Mouse (Mus musculus) frontal cortex, adult (tissue): Measurements from ENCODE around the gene Hoxc12.

Experiments used
- ATAC-seq: cut with Nextera tagmentation; 2 replicates; pipeline ENCODE4 v1.9.2; 2017; ENCODE audit warnings: mild to moderate bottlenecking, moderate library complexity, mixed read lengths; ENCODE audit not compliant: low TSS enrichment

Gene Hoxc12

GRCm38 (mm10) chr15:102937036-102937666 lies 594 bp downstream of the Hoxc12 start:
- no peak for ATAC-seq

- no peak for ATAC-seq
Measured at GRCm38 (mm10) chr15:102939256-102940155, 2.9 kb downstream of the Hoxc12 start.

- ATAC-seq: no peak
Measured at GRCm38 (mm10) chr15:102942739-102943467, 6.3 kb downstream of the Hoxc12 start.

DNA sequence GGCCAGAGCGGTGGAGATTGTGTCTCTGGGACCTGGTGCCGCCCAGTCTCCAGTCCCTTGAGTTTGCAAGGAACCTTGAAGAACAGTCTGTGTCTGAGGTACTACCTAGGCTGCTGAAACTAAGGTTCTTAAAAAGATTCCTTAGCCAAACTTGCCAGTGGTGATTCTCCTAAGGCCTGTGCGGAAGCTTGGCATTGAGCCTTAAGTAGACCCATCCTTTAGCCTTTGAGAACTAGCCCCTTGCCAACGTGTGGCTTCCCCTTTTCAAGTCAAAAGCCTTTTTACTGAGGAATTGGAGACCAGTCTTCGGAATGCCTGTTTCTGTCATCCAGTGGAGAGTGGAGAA lies 6.9 kb downstream of the Hoxc12 start:
- no peak for ATAC-seq

- no peak for ATAC-seq
Measured at GRCm38 (mm10) chr15:102945185-102946077, 8.9 kb downstream of the Hoxc12 start.

DNA sequence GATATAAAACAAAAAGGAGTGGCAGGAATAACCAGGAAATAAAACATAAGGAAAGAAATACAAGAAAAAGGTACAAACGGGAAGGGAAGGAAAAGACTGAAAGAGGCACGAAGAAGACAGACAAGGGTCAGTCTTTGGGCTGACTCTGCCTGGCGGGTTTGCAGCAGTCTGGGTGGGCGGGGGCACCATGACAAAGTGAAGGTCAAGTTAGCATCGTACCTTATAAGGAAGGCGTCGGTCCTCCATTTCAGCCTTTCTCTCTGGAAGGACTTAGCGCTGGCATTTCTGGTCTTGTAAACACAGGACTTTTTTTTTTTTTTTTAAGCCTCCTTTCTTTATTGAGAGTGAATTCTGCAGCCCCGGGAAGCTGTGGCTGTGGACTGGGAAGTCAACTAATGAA lies 10.7 kb downstream of the Hoxc12 start:
- ATAC-seq: no peak

DNA sequence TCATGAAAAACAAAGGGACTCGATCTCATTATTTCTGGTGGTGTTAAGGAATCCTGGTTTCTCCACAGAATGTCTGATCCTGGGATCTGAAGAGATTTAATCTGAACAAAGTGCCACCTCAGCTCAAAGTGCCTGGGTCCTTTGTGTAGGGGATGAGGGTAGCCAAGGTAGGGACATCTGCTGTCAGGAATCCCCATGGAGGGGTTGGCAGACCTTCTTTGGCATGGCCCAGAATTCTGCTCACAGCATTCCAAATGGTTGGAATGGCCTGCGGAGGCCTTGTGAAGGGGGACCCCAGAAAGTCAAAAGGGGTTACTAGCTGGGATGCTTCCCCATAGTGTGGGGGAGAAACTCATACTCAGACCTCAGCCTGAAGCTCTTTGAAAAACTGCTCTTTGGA lies 12.3 kb downstream of the Hoxc12 start:
- ATAC-seq: no peak

- ATAC-seq: no peak
Measured at GRCm38 (mm10) chr15:102949696-102950095, 13.1 kb downstream of the Hoxc12 start.

- no peak for ATAC-seq
Measured at GRCm38 (mm10) chr15:102950877-102951276, 14.3 kb downstream of the Hoxc12 start.

- ATAC-seq: no peak
Measured at GRCm38 (mm10) chr15:102953561-102953960, 17.0 kb downstream of the Hoxc12 start.

DNA sequence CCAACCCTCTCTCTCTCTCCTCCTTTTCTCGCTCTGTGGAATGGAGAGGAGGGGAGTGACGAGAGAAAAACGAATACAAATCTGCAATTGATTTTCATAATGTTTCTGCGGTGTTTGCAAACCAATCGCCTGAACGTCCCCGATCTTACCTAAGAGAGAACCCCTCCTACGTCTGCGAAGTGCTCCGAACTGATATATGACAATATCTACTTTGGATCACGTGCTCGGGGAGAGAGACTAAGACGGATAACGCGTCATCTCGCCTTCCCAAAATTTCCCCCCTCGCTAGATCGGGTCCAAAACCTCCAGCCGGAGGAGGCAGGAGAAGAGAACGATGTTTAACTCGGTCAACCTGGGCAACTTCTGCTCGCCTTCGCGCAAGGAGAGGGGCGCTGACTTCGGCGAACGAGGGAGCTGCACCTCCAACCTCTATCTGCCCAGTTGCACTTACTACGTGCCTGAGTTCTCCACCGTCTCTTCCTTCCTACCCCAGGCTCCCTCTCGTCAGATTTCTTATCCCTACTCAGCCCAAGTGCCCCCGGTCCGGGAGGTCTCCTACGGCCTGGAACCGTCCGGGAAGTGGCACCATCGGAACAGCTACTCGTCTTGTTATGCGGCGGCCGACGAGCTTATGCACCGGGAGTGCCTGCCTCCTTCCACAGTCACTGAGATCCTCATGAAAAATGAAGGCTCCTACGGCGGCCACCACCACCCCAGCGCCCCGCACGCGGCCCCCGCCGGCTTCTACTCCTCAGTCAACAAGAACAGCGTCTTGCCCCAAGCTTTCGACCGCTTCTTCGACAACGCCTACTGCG lies 17.8 kb downstream of the Hoxc12 start, which contains the start of gene Hoxc11:
Hoxc11 (plus strand) TSS at position 236 of the 815 bp plus-strand sequence.
- no peak for ATAC-seq

GRCm38 (mm10) chr15:102955007-102955382 lies 18.4 kb downstream of the Hoxc12 start:
- ATAC-seq: no peak

- no peak for ATAC-seq
Measured at GRCm38 (mm10) chr15:102955833-102956640, 19.5 kb downstream of the Hoxc12 start.

DNA sequence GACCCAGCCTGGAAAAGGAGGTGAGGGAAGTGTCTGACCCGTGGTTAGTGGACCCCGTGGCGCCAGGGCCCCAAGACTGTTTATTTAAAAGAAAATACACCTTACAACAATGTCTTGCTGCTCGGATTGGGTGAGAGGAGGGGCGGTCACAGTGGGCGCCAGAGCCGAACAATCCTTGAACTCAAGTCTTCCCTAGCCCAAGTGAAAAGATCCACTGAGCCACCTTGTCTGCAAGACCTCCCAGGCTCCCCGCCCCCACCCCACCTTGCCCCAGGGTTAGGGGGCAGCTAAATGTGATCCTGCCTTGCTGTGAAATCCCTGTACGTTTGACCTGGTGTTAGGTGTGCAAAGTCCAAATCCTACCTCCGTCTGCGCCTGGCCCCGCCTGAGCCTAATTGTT lies 20.3 kb downstream of the Hoxc12 start:
- no peak for ATAC-seq

DNA sequence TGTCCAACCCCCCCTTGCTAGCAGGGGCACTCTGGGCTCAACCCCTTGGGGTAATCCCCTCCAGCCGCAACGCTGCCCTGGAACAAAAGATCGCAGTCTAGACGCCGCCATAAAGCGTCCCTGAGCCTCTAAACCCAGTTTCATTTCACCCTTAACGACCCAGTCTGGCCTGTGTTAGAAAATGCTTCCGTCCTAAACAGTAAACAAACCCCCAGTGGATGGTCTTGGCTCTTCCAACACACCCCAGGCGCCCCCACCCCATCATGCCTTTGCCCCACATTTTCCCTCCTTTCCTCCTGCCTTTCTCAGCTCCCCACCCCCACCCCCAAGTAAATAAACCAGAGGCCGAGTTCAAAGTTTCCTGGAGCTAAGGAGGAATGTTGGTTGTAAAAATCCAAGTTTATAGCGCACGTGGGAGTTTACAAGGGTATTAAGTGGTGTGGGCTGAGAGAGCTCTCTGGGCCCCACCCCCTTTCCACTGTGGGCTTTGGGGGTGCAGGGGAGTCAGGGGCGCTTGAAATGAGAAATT lies 23.2 kb downstream of the Hoxc12 start:
- no peak for ATAC-seq

GRCm38 (mm10) chr15:102961728-102962127 lies 25.2 kb downstream of the Hoxc12 start:
- no peak for ATAC-seq

DNA sequence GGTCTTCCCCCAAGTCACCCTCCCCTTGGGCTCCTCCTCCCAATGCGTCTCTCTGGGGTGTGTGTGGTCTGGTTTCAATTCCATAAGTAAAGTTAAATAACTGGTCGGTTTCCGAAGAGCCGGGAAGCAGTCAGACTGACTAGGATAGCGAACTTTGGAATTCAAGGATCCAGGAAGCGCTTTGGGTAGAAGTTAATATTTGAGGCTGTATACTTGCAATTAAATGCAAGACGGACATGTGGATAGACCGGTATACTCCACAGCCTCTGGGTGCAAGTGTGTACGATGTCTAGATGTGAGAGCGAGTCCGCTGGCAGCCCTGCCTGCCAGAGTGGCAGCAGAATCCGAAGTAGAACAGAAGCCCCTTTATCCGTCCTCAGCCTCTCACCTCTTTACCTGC lies 25.9 kb downstream of the Hoxc12 start:
- ATAC-seq: no peak

- ATAC-seq: no peak
Measured at GRCm38 (mm10) chr15:102963259-102963658, 26.7 kb downstream of the Hoxc12 start.
